Mouse (Mus musculus): ENCODE results near the gene Ppp2r5c.

Gene Ppp2r5c

GRCm38 (mm10) chr12:110446290-110447170 is at the start of gene Ppp2r5c:
Gene Ppp2r5c (plus strand): TSS chr12:110447120.
- DNase-seq, result peak; percentile 96

- DNase-seq, result peak; percentile 74
These were observed 48.6 kb upstream of the Ppp2r5c start for GRCm38 (mm10) chr12:110398351-110398750.

GRCm38 (mm10) chr12:110399161-110399560 is 47.8 kb upstream of the Ppp2r5c start:
- no peak for DNase-seq

- DNase-seq, result no peak
These were observed 46.0 kb upstream of the Ppp2r5c start for GRCm38 (mm10) chr12:110400936-110401335.

- DNase-seq, result no peak
These were observed 45.0 kb upstream of the Ppp2r5c start for GRCm38 (mm10) chr12:110401871-110402270.

- peak; percentile 56 for DNase-seq
These were observed 30.7 kb upstream of the Ppp2r5c start for GRCm38 (mm10) chr12:110416244-110416643.

- peak; percentile 41 for DNase-seq
These were observed 29.6 kb upstream of the Ppp2r5c start for GRCm38 (mm10) chr12:110417023-110417986.

- DNase-seq, result peak; percentile 64
These were observed 28.8 kb upstream of the Ppp2r5c start for GRCm38 (mm10) chr12:110417987-110418734.

GRCm38 (mm10) chr12:110418735-110419350 is 28.1 kb upstream of the Ppp2r5c start:
- DNase-seq, result peak; percentile 72

GRCm38 (mm10) chr12:110419879-110420278 is 27.0 kb upstream of the Ppp2r5c start:
- no peak for DNase-seq

- DNase-seq, result no peak
These were observed 25.6 kb upstream of the Ppp2r5c start for GRCm38 (mm10) chr12:110421361-110421760.

- no peak for DNase-seq
These were observed 22.8 kb upstream of the Ppp2r5c start for GRCm38 (mm10) chr12:110424008-110424704.

GRCm38 (mm10) chr12:110426417-110427010 is 20.4 kb upstream of the Ppp2r5c start:
- DNase-seq, result no peak

GRCm38 (mm10) chr12:110429340-110429973 is 17.5 kb upstream of the Ppp2r5c start:
- no peak for DNase-seq

GRCm38 (mm10) chr12:110429990-110430389 is 16.9 kb upstream of the Ppp2r5c start:
- DNase-seq, result no peak

GRCm38 (mm10) chr12:110431805-110432204 is 15.1 kb upstream of the Ppp2r5c start:
- DNase-seq, result peak; percentile 59

GRCm38 (mm10) chr12:110436638-110437366 is 10.1 kb upstream of the Ppp2r5c start:
- no peak for DNase-seq

- DNase-seq, result no peak
These were observed 9.6 kb upstream of the Ppp2r5c start for GRCm38 (mm10) chr12:110437367-110437703.

GRCm38 (mm10) chr12:110438367-110438973 is 8.4 kb upstream of the Ppp2r5c start:
- no peak for DNase-seq

- no peak for DNase-seq
These were observed 4.7 kb upstream of the Ppp2r5c start for GRCm38 (mm10) chr12:110442238-110442637.

Measured in lung, postnatal 10 days (tissue).